8 mouse cellular contexts compared by ENCODE assay signal in genomic region chr12:69537675-69538361, GRCm38 (mm10). TPM values are rescaled to one million over a fixed set of nuclear protein-coding genes. Genes with fewer than 3 reads are reported as not detected.
DNase-seq lines count a peak whose midpoint lies in the region; ATAC-seq lines count a peak whose summit lies in the region.

No protein-coding gene starts in this region.

- H3K36me3 ChIP-seq in embryonic facial prominence, embryonic 10.5 days (replicated peaks): no peaks in the 10 kb centered on the region
- H3K36me3 ChIP-seq in intestine, embryonic 16.5 days (ENCODE audit: control insufficient read depth, insufficient read depth, low read length): no peaks in the 10 kb centered on the region
- no peaks in the 10 kb centered on the region for H3K36me3 ChIP-seq in midbrain, embryonic 15.5 days (replicated peaks)

- H3K9ac ChIP-seq in intestine, embryonic 16.5 days (ENCODE audit: low read depth, low read length): peak overlapping the region; percentile 59
- H3K9ac ChIP-seq in midbrain, embryonic 15.5 days: no peak overlapping the region

- peak; percentile 63 for ATAC-seq in intestine, embryonic 16.5 days
- no peak for ATAC-seq in midbrain, embryonic 15.5 days (replicated peaks)

- WGBS in embryonic facial prominence, embryonic 10.5 days: 47% methylated on average over 19 of the region's 19 CpGs
- 16% methylated on average over 19 of the region's 19 CpGs for WGBS in intestine, embryonic 16.5 days
- WGBS in midbrain, embryonic 15.5 days: 56% methylated on average over 19 of the region's 19 CpGs

- peak; percentile 20 to 32 for DNase-seq in left cerebral cortex, adult 18-20 months (ENCODE audit: low spot score in 2 of 2)
- no peak for DNase-seq in left cerebral cortex, postnatal 4 days
- DNase-seq in embryonic facial prominence, embryonic 10.5 days (ENCODE audit: low spot score): peak; percentile 48
- peak; percentile 98 for DNase-seq in heart, adult 11 months
- peak; percentile 49 for DNase-seq in liver
- peak; percentile 48 to 59 for DNase-seq in thymus, postnatal 10 days (ENCODE audit: low spot score in 2 of 2)

- no peaks in the 10 kb centered on the region for H3K9me3 ChIP-seq in embryonic facial prominence, embryonic 10.5 days
- H3K9me3 ChIP-seq in intestine, embryonic 16.5 days (ENCODE audit: control insufficient read depth, low read length): no peaks in the 10 kb centered on the region
- H3K9me3 ChIP-seq in midbrain, embryonic 15.5 days: no peaks in the 10 kb centered on the region

- H3K27ac ChIP-seq in embryonic facial prominence, embryonic 10.5 days (replicated peaks): peak overlapping the region; percentile 65
- H3K27ac ChIP-seq in intestine, embryonic 16.5 days (ENCODE audit: low read length): peak overlapping the region; percentile 86
- peak overlapping the region; percentile 48 for H3K27ac ChIP-seq in midbrain, embryonic 15.5 days

- H3K4me2 ChIP-seq in intestine, embryonic 16.5 days (ENCODE audit: low read depth, low read length): peak overlapping the region; percentile 70
- peak overlapping the region; percentile 1; the same call in 1 of the 2 replicates for H3K4me2 ChIP-seq in midbrain, embryonic 15.5 days

- intact Hi-C loops in left cerebral cortex, postnatal 4 days (cut with DNase I): no loop called here

- no peaks in the 10 kb centered on the region for H3K27me3 ChIP-seq in embryonic facial prominence, embryonic 10.5 days (replicated peaks; ENCODE audit: low read depth, poor library complexity, severe bottlenecking)
- no peaks in the 10 kb centered on the region for H3K27me3 ChIP-seq in intestine, embryonic 16.5 days (replicated peaks; ENCODE audit: control insufficient read depth, insufficient read depth, low read length)
- no peaks in the 10 kb centered on the region for H3K27me3 ChIP-seq in midbrain, embryonic 15.5 days (replicated peaks)

- peak overlapping the region; percentile 21 for H3K4me3 ChIP-seq in embryonic facial prominence, embryonic 10.5 days
- peak overlapping the region; percentile 35 for H3K4me3 ChIP-seq in intestine, embryonic 16.5 days (ENCODE audit: low read length)
- H3K4me3 ChIP-seq in midbrain, embryonic 15.5 days: no peak overlapping the region

- peaks cover 27% of the 10 kb centered on the region for H3K4me1 ChIP-seq in embryonic facial prominence, embryonic 10.5 days
- peaks cover 18% of the 10 kb centered on the region for H3K4me1 ChIP-seq in intestine, embryonic 16.5 days (ENCODE audit: control insufficient read depth, insufficient read depth, low read length)
- H3K4me1 ChIP-seq in midbrain, embryonic 15.5 days: peaks cover 13% of the 10 kb centered on the region; the same call in 1 of the 2 replicates

RNA-seq across cellular contexts. Expression of gene Vcpkmt, which starts 45.0 kb away (rescaled TPM):
- total RNA-seq in left cerebral cortex, adult 18-20 months (2021): 10 to 100 TPM; 25.3 to 25.5 TPM
- 10 to 100 TPM; 17.7 to 19.2 TPM for total RNA-seq in left cerebral cortex, postnatal 4 days (2021)
- 36.6 and 37.5 TPM in 2 replicates for polyA plus RNA-seq in embryonic facial prominence, embryonic 10.5 days (2016; fragmentation: Nextera tagmentation; extraction: Ambion mirVana)
- 23.7 and 24.2 TPM in 2 replicates for polyA plus RNA-seq in intestine, embryonic 16.5 days (2015; fragmentation: Nextera tagmentation; extraction: Ambion mirVana)
- polyA plus RNA-seq in midbrain, embryonic 15.5 days (2015; fragmentation: Nextera tagmentation; extraction: Ambion mirVana): 27.2 and 28.4 TPM in 2 replicates
